Mouse (Mus musculus) heart, postnatal 10 days (tissue): ENCODE measurements around the gene Ikzf3. TPM values are rescaled to one million over a fixed set of nuclear protein-coding genes. Genes with fewer than 3 reads are reported as not detected.

Source experiments
- DNase-seq, 2 experiments: peaks; one replicate each; pipeline ENCODE4 v3.0.0; 2021
- intact Hi-C: fragments of 180-260 bp; cut with DNase I; formaldehyde crosslinking; loops from one replicate; pipeline ENCODE4 v1.15.1; 2025
- total RNA-seq, 2 experiments: library from RNA; stranded (reverse); gene quantifications; 2 replicates each; pipeline ENCODE4 v1.2.3; 2021

Gene Ikzf3
- total RNA-seq, 2 experiments from 2014 or later: 0.84 to 0.98 TPM

DNA sequence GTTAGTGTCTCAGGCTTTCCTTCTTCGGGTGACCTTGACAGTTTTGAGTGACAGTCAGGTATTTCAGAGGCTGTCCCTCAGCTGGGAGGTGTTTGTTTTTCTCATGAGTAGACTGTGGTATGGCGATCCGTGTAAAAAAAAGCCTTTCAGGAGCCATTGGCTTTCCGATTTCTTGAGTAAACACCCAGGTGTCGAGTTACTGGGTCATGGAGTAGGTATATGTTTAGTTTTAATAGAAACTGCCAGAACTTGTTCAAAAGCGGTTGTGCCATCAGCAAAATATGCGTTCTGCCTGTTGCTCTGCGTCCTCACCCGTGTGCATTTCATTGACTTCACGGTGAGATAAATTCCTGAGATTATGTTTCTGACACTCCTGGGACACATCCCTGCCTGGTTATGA lies 25.4 kb downstream of the Ikzf3 start:
- no peak for DNase-seq
- intact Hi-C loops: no loop called here

DNA sequence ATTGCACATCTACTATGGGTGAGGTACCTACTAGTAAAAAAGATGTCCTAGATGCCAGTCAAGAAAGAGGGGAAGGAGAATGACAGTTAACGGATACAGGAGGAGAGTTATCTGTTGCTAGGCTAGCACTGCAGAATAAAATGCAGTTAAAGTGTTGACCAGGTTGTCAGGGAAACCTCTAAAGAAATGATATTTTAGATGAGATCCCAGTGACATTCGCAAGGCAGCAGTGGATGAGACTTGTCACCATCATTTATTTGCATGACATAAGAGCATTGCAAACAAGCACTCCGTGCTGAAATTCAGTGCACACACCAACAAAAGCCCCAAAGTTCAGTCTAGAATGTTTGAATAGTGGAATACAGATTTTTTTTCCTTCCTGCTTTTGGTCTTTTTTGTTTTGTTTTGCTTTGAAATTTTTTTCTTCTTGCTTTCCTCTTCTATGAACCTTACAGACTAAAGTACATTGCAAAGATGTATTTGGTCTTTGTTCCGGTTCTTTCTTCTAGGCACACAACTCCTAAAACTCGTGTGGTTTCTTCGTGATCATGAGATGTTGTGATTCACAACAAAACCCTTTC lies 32.4 kb downstream of the Ikzf3 start:
- intact Hi-C loops: no loop called here
- no peak for DNase-seq

DNA sequence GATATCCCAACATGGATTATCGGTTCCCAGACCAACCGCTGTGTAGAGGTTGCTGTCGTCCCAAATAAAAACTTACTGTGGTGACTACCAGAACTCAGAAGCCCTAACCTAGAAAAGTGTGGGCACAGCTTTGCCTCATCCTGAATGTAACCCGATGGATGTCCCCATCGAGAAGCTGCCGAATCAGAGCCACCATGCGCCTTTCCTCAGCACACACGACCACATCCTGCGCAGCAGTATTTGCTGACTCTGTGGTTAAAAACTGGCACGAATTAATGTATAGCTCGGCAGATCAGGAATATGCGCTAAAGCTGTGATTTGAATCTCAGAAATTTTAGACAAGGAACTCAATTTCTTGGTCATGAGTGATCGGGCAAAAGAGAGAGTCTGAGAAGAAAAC lies 33.0 kb downstream of the Ikzf3 start:
- intact Hi-C loops: no loop called here
- DNase-seq: no peak

DNA sequence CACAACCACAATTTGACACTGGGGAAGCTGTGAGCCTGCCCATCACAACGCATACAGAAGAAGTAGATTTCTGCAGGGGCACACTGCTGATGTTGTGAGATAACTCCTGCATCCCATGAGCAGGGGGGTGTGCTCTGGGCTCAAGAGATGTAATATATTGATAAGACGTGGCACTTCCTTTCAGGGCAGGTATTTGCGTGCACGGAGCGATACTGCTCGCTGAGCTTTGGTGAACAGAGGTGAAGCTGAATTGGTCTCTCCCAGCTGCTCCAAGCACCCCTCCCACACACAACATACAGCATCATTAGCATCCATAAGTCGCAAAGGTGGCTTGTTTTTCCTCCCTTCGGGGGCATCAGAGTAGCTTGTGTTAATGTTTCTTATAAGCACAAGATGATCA lies 35.7 kb downstream of the Ikzf3 start:
- intact Hi-C loops: no loop called here
- no peak for DNase-seq

DNA sequence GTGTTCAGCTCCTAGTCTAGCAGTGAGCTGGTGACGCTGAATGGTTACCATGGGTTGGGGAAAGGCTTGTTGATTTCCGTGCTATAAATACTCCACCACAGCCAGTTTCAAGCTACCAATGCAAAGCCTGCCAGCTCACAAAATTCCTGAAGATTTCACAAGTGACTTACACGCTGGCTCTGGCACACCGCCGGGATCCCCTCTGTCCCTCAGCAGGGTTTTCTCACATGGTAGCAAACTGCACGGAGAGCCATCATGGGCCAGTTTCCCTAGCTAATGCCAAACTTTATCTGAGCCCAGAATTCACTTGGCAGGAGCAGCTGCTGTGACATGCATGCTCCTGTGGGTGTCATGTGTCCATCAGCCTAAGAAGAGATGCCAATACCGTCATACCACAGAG lies 36.4 kb downstream of the Ikzf3 start:
- intact Hi-C loops: no loop called here
- peak; percentile 87 to 90 for DNase-seq

DNA sequence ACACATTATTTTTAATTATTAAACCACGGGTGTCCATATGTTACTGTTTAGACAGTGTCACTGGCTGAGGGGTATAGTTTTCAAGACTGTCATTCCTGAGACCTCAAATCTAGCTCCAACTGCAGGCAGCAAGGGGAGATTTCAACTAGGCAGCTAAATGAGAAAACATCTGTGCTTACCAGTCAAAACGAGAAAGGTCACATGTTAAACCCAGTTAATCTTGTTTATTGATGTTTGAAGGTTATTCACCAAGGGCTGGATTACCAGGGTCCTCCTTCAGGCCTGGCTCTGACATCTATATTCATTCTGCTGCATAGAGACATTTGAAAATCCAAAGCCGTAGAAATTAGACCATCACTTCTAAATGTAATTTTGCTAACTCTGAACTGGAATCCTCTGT lies 40.9 kb downstream of the Ikzf3 start:
- DNase-seq: no peak
- intact Hi-C loops: no loop called here

DNA sequence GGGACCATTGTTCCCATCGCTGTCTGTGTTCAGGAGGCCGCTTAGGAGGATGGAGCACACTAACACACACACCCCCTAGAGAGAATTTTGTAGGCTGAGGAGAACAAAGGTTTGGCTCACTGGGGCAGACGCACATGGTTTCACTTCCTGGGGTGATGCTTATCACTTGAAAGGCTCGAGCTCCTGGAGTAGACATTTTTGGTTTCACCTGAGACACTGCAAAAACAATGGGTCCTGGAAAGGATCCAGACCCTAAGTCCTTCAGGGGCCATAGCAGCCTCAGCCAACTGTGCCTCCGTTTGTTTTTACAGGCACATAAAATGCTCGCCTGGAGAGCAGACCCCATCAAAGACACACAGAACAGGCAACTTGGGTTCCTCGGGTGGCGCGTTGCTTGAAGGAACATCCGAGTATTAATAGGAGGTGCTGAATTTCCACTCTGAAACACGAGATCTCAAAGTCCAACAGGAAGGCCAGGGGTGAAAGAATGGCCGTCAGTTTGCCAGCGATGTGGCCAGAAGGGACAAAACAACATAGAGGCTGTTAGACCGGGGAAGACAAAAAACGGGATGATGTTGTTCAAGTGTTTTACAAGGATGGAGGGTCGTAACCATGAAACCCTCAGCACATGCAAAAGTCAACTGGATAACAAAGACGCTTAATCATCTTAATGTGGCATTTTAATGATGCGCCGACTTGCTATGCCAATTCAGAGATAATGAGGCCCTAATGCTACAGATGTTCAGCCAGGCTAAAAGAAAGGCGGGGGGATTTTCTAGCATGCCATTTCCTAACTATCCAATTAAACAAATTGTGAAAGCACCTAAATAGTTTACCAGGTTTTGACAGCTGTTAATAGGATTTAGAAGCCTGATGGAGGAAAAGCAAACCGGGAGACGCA lies 48.2 kb downstream of the Ikzf3 start:
- intact Hi-C loops: no loop called here
- DNase-seq: peak; percentile 6 to 9

DNA sequence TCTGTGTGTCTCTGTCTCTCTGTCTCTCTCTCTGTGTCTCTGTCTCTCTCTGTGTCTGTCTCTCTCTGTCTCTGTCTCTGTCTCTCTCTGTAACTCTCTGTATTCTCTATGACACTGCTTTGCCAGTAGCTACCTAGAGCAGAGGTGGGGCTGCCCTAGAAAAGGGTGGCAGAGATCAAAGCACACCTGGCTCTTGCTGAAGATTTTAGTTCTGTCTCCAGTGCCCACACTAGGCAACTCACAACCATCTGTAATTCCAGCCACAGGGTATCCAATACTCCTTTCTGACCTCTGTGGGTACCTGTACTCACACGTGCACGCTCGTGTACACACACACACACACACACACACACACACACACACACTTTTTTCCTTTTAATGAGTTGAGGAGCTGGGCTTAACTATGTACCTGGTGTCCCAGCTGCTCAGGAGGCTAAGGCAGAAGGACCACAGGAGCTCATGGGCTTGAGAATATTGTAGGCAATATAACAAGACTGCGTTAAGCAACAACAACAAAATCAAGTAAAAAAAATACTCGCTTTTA lies 50.6 kb downstream of the Ikzf3 start:
- intact Hi-C loops: no loop called here
- no peak for DNase-seq

DNA sequence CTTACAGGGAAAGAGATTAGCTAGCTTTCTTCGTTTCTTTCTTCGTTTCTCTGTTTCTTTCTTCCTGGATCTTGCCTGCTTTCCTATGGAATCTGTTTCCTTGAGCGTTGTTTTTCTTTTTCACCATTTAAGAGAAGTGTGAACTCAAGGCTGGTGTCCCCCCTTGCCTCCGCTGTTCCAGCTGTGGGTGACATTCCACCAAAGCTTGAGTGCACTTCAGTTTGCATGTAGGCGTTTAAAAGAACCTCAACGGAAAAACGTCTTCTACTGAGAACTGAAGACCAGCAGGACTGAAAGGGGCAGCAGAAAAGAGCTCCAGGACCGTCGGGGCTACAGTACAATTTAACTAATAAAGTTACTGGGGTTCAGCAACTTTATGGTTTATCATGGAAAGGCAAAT lies 52.4 kb downstream of the Ikzf3 start:
- DNase-seq: no peak
- intact Hi-C loops: no loop called here

DNA sequence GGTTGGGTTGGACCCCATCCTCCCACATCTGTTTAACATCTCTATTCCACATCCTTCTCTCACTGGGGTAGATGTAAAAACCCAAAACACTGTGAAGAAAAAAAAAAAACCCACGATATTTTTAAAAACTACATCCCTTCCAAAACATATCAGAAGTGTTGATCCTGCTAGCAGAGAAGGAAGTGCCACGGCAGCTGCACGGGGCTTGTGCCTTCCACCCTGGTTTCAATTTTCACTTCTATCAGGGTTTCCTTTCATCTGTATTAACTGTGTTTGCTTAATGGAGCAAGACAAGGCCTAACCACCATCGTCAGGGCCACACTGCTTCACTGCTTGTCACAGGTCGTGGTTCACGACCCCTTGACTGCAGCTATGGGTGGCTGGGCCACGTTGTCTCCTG lies 52.9 kb downstream of the Ikzf3 start:
- intact Hi-C loops: no loop called here
- DNase-seq: no peak

DNA sequence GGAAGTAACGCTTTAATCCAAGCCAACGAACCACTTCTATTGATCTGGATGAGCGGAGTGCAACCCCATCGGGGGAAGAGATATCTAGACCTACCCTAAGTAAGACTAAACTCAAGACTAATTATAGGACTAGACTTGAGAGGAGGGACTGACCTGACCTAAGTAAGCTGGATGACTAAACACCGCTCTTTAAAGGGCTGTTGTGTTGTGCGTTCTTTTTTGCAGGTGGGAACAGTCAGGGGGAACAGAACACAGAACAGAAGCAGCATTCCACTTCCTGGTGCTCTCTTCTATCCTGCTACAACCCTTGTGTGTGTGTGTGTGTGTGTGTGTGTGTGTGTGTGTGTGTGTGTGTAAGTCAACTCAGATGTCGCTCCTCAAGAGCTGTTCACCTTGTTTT lies 54.3 kb downstream of the Ikzf3 start:
- DNase-seq: no peak
- intact Hi-C loops: no loop called here

DNA sequence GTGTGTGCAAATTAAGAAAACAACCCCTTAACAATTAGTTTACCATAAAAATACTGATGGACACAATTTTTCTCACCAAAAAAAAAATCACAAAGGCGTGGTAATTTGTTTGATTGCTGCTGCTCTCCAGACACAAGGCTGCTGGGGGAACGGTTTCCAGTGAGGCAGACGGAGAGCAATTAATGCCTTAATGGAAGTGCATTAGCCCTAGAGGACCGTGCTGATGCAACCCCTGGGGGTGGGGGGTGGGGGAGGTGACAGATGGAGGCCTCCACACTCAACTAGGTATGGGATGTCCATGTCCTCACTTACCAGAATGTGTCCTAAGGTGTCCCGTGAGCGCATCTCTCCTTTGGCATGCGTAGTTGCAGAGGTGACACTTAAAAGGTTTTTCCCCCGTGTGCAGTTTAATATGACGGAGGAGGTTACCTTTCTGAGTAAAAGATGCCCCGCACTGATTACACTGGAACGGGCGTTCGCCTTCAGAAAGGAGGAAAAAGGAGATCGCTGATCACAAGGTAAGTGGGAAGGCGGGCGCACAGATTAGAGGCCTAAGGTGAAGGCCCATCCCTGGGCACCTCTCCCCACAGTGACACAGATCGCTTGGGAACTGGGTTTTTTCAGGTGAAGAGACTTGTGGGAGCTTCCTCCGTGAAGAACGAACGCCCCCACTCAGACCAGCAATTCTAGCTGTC lies 57.1 kb downstream of the Ikzf3 start:
- intact Hi-C loops: no loop called here
- DNase-seq: no peak

DNA sequence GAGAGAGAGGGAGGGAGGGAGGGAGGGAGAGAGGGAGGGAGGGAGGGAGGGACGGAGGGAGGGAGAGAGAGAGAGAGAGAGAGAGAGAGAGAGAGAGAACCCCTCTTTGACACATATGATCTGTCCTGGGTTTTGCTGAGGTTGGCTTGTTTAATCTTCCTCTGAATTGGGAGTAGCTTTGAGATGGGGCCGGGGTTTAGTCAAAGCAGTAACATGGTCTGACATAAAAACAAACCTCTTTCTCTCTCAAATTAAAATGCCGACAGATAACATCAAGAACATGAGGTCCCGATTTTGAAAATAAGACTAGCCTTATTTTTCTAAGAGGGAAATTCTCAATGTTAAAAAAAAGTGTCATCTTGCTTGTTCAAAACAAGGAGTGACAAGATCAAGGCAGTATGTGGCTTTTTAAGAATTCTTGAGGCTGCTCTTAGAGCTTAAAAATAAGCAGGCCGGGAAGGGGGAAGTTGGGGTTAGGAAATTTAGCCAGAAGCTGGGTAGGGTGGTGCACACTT lies 58.2 kb downstream of the Ikzf3 start:
- intact Hi-C loops: no loop called here
- no peak for DNase-seq

DNA sequence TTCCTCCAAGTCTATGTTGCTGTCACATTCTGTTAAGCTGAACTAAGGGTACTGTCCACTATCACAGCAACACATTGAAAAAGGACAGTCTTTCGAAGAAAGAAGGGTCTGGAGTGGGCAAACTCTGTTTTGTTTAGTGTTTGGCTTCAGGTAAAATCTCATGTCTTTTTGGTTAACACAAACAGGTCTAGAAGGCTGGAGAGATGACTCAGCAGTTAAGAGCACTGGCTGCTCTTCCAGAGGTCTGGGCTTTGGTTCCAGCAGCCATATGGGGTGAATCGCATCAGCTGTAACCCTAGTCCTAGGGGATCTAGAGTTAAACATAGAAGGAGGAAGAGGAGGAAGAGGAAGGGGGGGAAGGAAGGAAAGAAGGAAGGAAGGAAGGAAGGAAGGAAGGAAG lies 60.1 kb downstream of the Ikzf3 start:
- DNase-seq: no peak
- intact Hi-C loops: no loop called here

DNA sequence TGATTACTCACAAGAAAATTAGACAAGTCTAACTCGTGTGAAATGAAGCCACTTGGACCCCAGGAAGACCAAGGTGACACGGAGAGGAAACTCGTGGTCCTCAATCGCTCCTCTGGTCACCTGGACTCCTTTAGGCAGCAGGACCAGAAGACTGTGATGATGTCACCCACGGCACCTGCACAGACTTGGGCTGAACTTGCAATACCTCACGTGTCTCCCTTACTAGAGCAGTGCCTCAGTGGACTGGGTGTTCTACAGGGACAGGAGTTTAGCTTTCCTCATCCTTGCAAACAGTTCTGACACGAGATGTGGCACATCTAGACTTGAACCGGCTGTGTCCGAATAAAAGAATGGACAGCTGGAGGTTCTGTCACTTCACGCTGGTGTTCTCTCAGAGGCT lies 63.8 kb downstream of the Ikzf3 start:
- intact Hi-C loops: no loop called here
- no peak for DNase-seq

DNA sequence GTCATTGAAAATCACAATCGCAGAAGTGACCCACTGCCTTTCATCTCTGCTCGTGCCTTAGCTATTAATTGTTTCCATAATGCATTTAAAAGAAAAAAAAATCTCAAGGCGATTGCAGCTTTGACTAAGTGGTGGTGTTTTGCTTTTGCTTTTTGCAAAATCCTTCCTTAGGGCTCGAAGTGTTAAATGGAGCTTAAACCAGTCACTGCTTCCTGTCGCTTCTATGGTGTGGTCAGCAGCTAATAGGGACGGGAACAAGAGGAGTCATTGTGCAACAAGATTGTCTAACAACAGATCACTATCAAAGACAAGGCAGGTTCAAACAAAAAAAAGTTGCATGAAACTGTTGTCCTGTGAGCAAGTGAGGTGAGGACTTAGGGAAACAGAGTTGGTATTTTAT lies 64.6 kb downstream of the Ikzf3 start:
- DNase-seq: no peak
- intact Hi-C loops: no loop called here

DNA sequence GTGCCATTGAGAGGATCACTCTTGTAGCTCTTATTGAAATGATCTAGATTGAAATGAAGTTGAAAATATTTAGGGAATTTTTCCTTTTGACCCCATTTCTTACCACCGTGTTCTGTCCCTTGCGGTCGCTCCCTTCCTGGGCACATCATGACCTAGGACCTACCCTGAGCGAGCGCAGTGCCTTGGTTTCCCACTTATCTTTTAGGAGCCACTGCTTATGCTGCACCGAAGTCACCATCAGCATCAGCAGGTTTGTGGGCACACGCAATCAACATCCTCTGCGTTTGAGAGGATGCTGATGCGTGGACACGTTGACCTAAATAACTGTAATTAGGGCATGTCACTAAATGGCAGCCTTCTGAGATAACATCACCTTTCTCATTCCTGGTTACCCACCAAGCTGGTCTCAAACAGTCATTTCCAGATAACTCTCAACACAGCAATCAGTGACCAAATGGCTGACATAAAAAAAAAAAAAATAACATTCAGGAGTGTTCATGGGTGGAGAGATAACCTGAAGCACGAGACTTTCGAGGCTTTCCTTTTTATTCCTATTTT lies 65.8 kb downstream of the Ikzf3 start:
- intact Hi-C loops: no loop called here
- DNase-seq: no peak

DNA sequence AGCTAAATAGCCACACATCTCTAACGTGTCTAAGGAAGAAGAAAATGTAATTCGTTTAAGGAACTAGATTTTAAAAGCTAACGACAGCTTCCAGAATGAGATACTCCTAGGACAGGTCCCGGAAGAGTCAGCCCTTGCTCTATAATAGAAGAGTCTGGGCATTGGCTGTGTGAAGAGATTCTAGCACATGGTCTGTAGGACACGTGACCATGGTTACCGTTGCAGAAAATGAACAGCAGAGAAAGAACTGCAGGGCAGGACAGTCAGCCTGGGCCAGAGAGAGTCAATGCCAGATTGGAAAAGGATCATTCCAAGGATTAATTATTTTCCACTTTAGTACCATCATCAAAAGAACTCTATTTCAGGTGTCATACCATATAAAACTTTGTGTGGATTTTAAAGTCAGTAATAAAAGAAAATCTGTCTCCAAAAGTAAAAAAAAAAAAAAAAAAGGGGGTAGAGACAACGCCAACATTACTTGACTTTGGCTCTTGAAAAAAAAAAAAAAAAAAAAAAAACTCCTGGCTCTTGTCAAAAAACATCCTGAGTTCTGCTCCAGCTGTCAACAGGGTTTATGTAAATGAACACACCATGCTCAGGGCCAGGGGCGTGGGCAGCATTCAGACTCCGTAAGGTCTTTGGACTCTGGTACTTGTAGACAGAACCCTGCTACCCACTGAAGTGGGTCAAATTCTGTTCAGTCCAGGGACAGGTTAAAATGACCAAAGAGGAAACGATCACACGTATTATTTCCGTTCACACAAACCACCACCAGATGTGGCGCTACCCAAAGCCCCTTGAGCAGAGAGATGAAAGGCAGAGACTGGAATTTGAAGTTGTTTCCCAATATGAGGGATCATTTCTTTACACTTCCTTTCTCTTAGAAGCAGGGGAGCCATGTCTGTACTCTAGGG lies 66.5 kb downstream of the Ikzf3 start:
- DNase-seq: no peak

DNA sequence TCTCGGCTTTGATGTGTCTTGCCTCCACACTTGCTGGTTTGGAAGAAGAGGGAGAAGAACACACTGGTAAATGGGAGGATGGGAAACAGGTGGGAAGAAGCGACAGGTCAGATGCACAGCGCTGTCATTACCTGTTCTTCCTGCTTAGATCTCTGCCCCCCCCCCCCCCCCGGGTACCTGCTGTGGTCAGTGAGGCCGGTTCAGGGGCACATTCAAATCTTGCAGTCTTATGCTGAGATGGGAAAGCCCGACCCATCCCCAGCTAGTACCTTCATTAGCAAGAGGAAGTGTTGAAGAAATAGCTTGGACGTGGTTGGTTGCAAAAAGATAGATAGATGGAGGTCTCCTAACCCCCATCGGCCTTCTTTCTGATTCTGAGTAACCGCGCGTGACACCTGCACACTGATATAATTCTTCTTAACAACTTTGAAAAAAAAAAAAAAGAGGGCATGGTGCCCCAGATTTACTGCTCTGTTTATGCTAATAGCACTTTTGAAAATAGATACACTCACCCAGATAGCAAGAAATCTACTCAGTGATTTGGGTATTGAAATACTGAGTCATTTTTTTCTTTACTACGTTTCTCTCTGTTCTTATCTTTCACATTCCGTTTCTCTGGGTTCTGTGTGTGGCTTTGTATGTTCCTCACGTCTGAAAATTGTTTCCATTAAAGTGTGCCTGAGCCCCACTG lies 68.7 kb downstream of the Ikzf3 start:
- intact Hi-C loops: no loop called here
- DNase-seq: no peak

More for the DNA sequence above, 66.5 kb downstream of the Ikzf3 start:
- intact Hi-C loops: no loop called here

DNA sequence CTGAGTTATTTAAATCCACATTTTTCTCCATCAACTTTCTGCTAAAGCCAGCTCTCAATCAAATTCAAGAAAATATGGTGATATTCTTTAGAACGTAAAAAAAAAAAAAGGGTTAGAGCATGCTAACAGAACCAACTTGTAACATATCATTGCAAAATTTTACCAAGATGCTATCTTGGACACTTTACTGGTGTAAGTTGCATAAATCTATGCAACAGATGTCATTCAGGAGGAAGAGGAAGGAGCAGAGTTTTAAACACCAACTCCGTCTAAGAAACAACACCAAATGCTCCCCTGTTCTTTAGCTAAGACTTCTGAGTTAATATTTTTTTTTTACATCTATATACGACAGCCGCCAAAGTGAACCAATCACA lies 69.4 kb downstream of the Ikzf3 start:
- intact Hi-C loops: no loop called here
- DNase-seq: no peak
